Mouse (Mus musculus) forebrain, embryonic 13.5 days (tissue): ENCODE measurements around the gene Zdhhc3. TPM values are rescaled to one million over a fixed set of nuclear protein-coding genes. Genes with fewer than 3 reads are reported as not detected.

ENCODE experiments used
- ATAC-seq: fragments of 200-750 bp; cut with Nextera tagmentation; 2 replicates; pipeline ENCODE4 v1.8.0; 2017
- H3K27ac ChIP-seq: fragments of 300-500 bp; sonication (generic); 2 replicates; pipeline ENCODE4 v1.5.1; 2015; ENCODE audit warnings: inconsistent platforms, mild to moderate bottlenecking, moderate library complexity
- H3K27me3 ChIP-seq: fragments of 300-500 bp; sonication (generic); 2 replicates; pipeline ENCODE4 v1.6.1; 2015; ENCODE audit warnings: mild to moderate bottlenecking, inconsistent platforms
- H3K36me3 ChIP-seq: fragments of 300-500 bp; sonication (generic); 2 replicates; pipeline ENCODE4 v1.6.1; 2015; ENCODE audit warnings: mild to moderate bottlenecking, inconsistent platforms; ENCODE audit not compliant: poor library complexity, severe bottlenecking
- H3K4me1 ChIP-seq: fragments of 300-500 bp; sonication (generic); 2 replicates; pipeline ENCODE4 v1.6.1; 2015; ENCODE audit warnings: inconsistent platforms
- H3K4me2 ChIP-seq: fragments of 300-500 bp; sonication (generic); 2 replicates; pipeline ENCODE4 v1.6.1; 2015; ENCODE audit warnings: inconsistent platforms, mild to moderate bottlenecking, moderate library complexity
- H3K4me3 ChIP-seq: fragments of 300-500 bp; sonication (generic); 2 replicates; pipeline ENCODE4 v1.5.1; 2015; ENCODE audit warnings: mild to moderate bottlenecking, inconsistent platforms
- H3K9ac ChIP-seq: fragments of 300-500 bp; sonication (generic); 2 replicates; pipeline ENCODE4 v1.6.1; 2015; ENCODE audit warnings: mild to moderate bottlenecking, inconsistent platforms
- H3K9me3 ChIP-seq: fragments of 300-500 bp; sonication (generic); replicated peaks from 2 replicates; pipeline ENCODE4 v1.6.1; 2016; ENCODE audit warnings: inconsistent platforms
- WGBS: fragments of 180-500 bp; shearing (Covaris S2); methylation state at CpG from one replicate; pipeline ENCODE4 v1.1.7; 2015; 5-methylcytosine and 5-hydroxymethylcytosine counted together
- polyA plus RNA-seq: library from polyadenylated mRNA; unstranded; fragments of >200 nt; fragmentation: Nextera tagmentation; extraction: Ambion mirVana; gene quantifications from 2 replicates; pipeline ENCODE4 v1.2.1, GENCODE M21; 2015

The Zdhhc3 gene
- polyA plus RNA-seq, result 66.8 and 80.7 TPM in 2 replicates

DNA sequence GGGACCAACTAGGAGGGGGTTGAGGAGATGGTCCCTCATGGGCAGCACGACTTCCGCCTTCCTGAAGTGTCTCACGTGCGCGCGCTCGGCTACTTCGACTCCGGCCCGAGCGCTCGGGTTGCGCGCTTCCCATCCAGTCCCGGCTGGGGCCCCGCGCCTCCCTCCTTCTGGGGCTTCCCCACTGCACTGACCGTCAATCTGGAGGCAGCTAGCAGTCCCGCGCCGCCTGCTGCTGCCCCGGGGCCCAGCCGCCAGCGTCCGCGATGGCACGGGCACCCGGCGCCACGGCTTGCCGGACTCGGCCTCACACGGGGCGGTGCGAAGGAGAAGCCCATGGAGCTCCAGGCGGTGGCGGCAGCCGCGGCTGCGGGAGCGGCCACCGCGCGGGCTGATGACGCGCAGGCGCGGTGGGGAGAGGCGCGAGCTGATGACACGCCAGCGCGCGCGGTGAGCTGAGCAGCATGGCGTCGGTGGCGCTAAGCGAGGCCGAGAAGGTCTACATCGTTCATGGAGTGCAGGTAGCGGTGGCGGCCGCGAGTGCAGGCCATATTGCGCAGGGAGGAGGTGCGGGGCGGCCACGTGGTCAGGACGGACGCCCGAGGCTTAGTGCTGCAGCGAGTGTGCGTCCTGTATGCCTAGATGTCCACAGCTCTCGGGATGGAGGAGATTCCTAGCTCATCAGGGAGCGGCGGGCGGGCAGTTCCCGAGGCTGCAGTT lies at the start of gene Zdhhc3, which contains the start of gene Exosc7:
TSS of gene Zdhhc3 (minus strand) at position 401 of the 717 bp plus-strand sequence.
TSS of gene Exosc7 (plus strand) at position 411 of the 717 bp plus-strand sequence.
- ATAC-seq, result peak; percentile 96
- Histone ChIP-seq H3K4me1 (peaks cover 23% of the 10 kb centered on the region), H3K27ac (peak within 1 kb of the TSS; percentile 93), H3K27me3 (no peaks in the 10 kb centered on the region), H3K4me3 (peak within 1 kb of the TSS; percentile 89), H3K9ac (peak within 1 kb of the TSS; percentile 94), H3K4me2 (peak within 1 kb of the TSS; percentile 80), H3K36me3 (0 out of 2 replicates have a peak, but pooled peaks cover 3% of the 10 kb centered on the region), H3K9me3 (no peaks in the 10 kb centered on the region)
- under 1% methylated on average over 78 of the region's 79 CpGs for WGBS

DNA sequence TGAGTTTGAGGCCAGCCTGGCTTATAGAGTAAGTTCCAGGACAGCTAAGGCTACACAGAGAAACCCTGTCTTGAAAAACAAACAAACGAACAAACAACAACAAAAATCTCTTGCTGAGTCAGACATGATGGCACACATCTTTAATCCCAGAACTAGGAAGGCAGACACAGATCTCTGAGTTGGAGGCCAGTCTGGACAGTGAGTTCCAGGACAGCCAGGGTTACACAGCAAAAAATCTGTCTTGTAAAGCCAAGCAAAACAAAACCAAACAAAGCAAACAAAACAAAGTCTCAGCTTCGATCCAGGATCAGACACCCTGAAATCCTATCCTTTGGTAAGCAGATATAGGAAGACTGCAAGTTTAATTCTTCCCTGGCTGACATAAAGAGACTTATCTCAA lies 48.8 kb upstream of the Zdhhc3 start:
- WGBS, result 73% methylated on average over 2 of the region's 2 CpGs
- ATAC-seq, result no peak
- 0 out of 2 replicates have a peak, but pooled peaks cover 3% of the 10 kb centered on the region for H3K4me1 ChIP-seq

DNA sequence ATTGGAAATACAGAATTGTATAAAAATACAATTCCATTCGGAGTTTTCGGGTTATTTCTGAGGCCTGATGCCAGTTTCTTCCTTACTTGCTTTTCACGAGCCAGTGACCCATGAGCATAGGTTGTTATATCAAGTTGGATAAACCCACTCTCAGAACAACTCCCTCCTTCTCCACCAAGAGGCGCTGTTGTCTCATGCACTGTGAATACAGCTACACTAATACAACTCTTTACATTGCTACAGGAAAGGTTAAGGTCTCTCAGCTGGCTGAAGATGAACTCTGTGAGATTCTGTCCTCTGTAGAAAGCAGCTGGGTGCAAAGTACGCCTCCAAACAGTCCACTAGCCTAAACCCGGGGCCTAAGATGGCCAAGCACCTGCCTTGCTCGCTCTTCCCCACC lies 46.3 kb upstream of the Zdhhc3 start:
- no peak for ATAC-seq

More for the DNA sequence above, 48.8 kb upstream of the Zdhhc3 start:
- Histone ChIP-seq H3K9ac (no peak overlapping the region), H3K27ac (no peak overlapping the region), H3K9me3 (no peaks in the 10 kb centered on the region), H3K27me3 (no peaks in the 10 kb centered on the region), H3K4me3 (no peak overlapping the region), H3K4me2 (no peak overlapping the region), H3K36me3 (no peaks in the 10 kb centered on the region)

DNA sequence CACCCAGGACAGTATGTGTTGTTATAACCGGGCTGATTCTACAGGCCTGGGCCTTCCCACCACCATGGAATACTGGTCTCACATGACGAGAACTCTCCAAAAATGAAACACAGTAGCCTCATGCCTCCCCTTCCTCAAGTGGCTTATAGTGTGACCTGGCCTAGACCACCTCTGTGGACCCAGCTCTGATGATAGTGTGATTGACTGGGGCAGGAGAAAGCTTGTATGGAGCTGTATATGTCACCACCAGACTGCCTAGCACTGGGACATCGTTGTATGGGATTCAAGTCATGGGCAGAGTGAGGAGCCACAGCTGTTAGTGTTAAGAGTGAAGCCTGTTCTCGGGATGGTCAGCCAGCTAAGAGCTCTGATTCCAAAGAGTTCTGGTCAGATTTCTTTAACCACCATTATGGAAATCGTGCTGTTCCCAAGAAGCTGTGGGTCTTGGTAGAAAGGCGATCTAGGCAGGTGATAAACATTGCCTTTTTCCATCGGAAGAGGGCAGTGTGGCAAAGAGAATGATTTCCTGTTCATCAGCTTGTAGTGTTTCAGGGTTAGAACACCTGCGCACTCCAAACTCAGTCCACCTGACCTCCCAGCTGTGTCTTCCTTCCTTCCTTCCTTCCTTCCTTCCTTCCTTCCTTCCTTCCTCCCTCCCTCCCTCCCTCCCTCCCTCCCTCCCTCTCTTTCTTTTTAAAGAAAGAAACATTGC lies 45.3 kb upstream of the Zdhhc3 start:
- no peaks in the 10 kb centered on the region for H3K27me3 ChIP-seq
- no peaks in the 10 kb centered on the region for H3K9me3 ChIP-seq
- no peak overlapping the region for H3K27ac ChIP-seq
- 56% methylated on average over 8 of the region's 8 CpGs for WGBS
- no peak overlapping the region for H3K4me2 ChIP-seq
- no peaks in the 10 kb centered on the region for H3K36me3 ChIP-seq
- H3K4me1 ChIP-seq, result 0 out of 2 replicates have a peak, but pooled peaks cover 4% of the 10 kb centered on the region
- no peak overlapping the region for H3K4me3 ChIP-seq
- ATAC-seq, result no peak
- H3K9ac ChIP-seq, result no peak overlapping the region

More for the DNA sequence above, 46.3 kb upstream of the Zdhhc3 start:
- Histone ChIP-seq H3K36me3 (no peaks in the 10 kb centered on the region), H3K4me3 (no peak overlapping the region), H3K27ac (no peak overlapping the region), H3K27me3 (no peaks in the 10 kb centered on the region), H3K4me2 (no peak overlapping the region), H3K9ac (no peak overlapping the region), H3K9me3 (no peaks in the 10 kb centered on the region), H3K4me1 (0 out of 2 replicates have a peak, but pooled peaks cover 4% of the 10 kb centered on the region)
- WGBS, result 56% methylated on average over 7 of the region's 7 CpGs

DNA sequence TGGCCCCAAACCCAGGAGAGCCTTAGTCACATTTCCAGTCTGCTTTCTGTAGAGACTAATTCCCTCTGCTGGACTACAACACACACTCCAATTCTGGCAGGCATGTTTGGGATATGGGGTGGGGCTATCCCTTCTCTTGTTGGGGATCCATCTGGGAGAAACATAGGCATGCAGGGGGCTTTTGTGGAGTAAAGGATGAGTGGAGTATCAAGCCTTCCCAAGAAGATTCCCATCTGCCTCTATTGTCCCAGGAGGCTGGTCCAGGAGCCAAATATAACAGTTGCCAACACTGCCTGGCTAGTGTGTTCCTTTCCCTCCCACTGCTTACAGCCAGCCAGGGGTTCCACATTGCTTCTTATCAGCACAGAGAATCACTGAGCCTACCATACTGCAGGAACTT lies 44.7 kb upstream of the Zdhhc3 start:
- Histone ChIP-seq H3K9me3 (no peaks in the 10 kb centered on the region), H3K4me3 (no peak overlapping the region), H3K36me3 (no peaks in the 10 kb centered on the region), H3K4me2 (no peak overlapping the region), H3K27ac (no peak overlapping the region), H3K9ac (no peak overlapping the region), H3K4me1 (0 out of 2 replicates have a peak, but pooled peaks cover 4% of the 10 kb centered on the region), H3K27me3 (no peaks in the 10 kb centered on the region)
- 0 out of 2 replicates have a peak, but pooled peaks have one; percentile 9 for ATAC-seq

DNA sequence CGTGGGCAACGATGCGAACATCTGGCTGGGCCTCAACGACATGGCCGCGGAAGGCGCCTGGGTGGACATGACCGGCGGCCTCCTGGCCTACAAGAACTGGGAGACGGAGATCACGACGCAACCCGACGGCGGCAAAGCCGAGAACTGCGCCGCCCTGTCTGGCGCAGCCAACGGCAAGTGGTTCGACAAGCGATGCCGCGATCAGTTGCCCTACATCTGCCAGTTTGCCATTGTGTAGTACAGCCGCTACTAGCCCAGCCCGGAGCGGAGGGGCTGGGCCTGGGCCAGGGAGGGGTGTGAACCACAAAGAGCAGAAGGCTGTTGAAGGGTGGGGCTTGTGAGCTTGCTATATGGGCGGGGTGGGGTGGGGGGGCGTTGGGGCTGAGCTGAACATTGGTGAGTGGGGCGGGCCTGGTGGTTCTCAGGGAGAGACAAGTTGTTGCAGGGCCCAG lies 43.9 kb upstream of the Zdhhc3 start:
- Histone ChIP-seq H3K27ac (no peak overlapping the region), H3K9ac (0 out of 2 replicates have a peak overlapping the region, but pooled peaks have one; percentile 30), H3K27me3 (no peaks in the 10 kb centered on the region), H3K4me3 (peak overlapping the region; percentile 18), H3K4me2 (peak overlapping the region; percentile 50), H3K36me3 (no peaks in the 10 kb centered on the region), H3K9me3 (no peaks in the 10 kb centered on the region), H3K4me1 (0 out of 2 replicates have a peak, but pooled peaks cover 4% of the 10 kb centered on the region)
- 35% methylated on average over 30 of the region's 30 CpGs for WGBS
- peak; percentile 83 for ATAC-seq

DNA sequence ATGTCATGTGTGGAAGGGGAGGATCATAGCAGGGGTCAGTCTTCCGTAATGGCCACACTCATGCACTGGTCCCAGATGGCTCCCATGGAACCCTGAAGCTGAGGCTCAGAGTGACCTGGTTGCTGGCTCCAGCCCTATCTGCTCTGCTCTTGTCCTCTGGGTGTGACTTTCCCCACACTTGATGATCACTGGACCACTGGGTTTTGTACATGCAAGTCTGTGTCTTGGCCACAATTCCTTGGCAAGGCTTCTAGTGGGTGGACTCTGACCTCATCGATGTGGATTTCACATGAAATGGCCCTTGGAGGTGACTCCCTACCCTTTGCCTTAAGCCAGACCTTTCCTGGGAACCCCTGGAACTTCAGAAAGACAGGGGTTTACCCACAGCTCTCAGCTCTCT lies 40.1 kb upstream of the Zdhhc3 start:
- H3K4me2 ChIP-seq, result no peak overlapping the region
- no peaks in the 10 kb centered on the region for H3K36me3 ChIP-seq
- no peaks in the 10 kb centered on the region for H3K9me3 ChIP-seq
- no peaks in the 10 kb centered on the region for H3K27me3 ChIP-seq
- H3K9ac ChIP-seq, result no peak overlapping the region
- 79% methylated on average over 2 of the region's 2 CpGs for WGBS
- ATAC-seq, result no peak
- no peak overlapping the region for H3K27ac ChIP-seq
- 0 out of 2 replicates have a peak, but pooled peaks cover 4% of the 10 kb centered on the region for H3K4me1 ChIP-seq
- no peak overlapping the region for H3K4me3 ChIP-seq

DNA sequence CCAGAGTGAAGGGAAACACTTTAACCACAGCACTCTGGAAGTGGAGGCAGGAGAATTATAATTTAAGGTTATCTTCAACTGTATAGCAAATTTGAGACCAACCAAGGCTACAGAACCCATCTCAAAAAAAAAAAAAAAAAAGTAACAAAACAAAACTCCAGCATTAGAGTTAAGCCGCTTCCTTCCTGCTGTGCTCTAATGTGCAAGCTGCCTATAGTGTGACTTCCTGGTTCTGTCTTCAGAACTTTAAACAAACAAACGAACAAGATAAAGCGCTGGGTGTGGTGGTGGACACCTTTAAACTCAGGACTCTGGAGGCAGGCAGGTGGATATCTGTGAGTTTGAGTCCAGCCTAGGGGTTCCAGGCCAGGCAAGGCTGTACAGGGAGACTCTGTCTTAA lies 39.0 kb upstream of the Zdhhc3 start:
- H3K9me3 ChIP-seq, result no peaks in the 10 kb centered on the region
- 0 out of 2 replicates have a peak, but pooled peaks cover 4% of the 10 kb centered on the region for H3K4me1 ChIP-seq
- H3K4me3 ChIP-seq, result no peak overlapping the region
- ATAC-seq, result no peak
- H3K9ac ChIP-seq, result no peak overlapping the region
- no peaks in the 10 kb centered on the region for H3K36me3 ChIP-seq
- H3K27ac ChIP-seq, result no peak overlapping the region
- no peaks in the 10 kb centered on the region for H3K27me3 ChIP-seq
- H3K4me2 ChIP-seq, result no peak overlapping the region
- 80% methylated on average over 3 of the region's 3 CpGs for WGBS

DNA sequence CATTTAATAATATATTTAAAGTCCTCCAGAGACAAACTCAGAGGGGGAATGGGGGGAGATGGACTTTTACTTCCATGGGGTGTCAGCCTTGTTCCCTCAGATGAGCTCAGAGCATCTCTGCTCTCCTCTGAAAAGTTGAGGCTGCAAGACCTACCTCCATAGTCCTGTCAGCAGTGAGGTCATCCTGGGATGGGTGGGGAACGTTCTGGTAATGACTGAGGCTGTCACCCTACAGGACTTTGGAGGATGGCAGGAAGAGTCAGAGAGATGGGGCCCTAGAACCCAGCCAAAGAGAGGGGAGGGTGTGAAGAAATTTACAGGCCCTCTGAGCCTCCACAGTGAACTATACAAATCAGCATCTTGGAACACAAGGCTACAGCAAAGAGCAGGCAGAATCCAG lies 38.6 kb upstream of the Zdhhc3 start:
- ATAC-seq, result no peak
- no peak overlapping the region for H3K27ac ChIP-seq
- H3K4me3 ChIP-seq, result no peak overlapping the region
- H3K36me3 ChIP-seq, result no peaks in the 10 kb centered on the region
- 50% methylated on average over 1 of the region's 1 CpGs for WGBS
- no peaks in the 10 kb centered on the region for H3K4me1 ChIP-seq
- no peak overlapping the region for H3K9ac ChIP-seq
- H3K27me3 ChIP-seq, result no peaks in the 10 kb centered on the region
- H3K9me3 ChIP-seq, result no peaks in the 10 kb centered on the region
- no peak overlapping the region for H3K4me2 ChIP-seq

DNA sequence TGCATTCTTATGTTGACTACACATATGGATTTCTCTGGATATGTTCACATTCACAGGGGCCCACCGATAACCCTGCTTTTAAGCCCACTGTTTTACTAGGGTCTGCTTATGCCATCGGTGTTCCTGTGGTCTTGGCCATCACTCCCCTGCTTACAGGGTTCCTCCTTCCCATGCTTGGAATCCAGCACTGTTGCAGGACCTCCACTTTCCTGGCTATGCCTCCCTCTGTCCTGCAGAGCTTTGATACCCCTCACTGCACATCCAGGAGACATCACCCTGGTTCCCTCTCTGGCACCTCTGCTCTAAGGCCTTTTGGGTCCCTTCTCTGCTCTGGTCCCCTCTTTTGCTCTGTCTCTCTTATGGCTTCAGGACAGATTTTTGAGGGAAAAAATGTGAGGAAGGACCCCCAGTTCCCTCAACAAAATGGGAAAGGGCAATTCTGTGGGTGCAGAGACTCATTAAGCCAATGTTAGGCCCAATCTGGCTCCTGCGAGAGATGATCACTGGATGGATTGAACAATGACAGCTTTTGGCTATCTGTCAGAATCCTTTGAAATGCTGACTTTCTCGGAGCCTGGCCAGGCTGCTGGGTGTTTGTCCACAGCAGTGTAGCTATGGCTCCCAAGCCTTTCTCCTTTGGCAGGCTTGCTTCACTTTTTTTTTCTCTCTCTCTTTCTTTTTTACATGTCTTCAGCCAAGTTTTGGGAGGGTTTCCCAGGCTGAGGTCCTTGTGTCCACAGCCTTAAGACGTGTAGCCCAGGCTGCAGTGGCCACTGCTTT lies 37.4 kb upstream of the Zdhhc3 start, which contains the start of gene Clec3b:
TSS of gene Clec3b (plus strand) at position 706 of the 780 bp plus-strand sequence.
- Histone ChIP-seq H3K27ac (no peak within 1 kb of the TSS), H3K4me2 (no peak within 1 kb of the TSS), H3K4me1 (no peaks in the 10 kb centered on the region), H3K9me3 (no peaks in the 10 kb centered on the region), H3K36me3 (no peaks in the 10 kb centered on the region), H3K9ac (no peak within 1 kb of the TSS), H3K27me3 (no peaks in the 10 kb centered on the region), H3K4me3 (no peak within 1 kb of the TSS)
- WGBS, result 87% methylated on average over 5 of the region's 5 CpGs
- ATAC-seq, result no peak

DNA sequence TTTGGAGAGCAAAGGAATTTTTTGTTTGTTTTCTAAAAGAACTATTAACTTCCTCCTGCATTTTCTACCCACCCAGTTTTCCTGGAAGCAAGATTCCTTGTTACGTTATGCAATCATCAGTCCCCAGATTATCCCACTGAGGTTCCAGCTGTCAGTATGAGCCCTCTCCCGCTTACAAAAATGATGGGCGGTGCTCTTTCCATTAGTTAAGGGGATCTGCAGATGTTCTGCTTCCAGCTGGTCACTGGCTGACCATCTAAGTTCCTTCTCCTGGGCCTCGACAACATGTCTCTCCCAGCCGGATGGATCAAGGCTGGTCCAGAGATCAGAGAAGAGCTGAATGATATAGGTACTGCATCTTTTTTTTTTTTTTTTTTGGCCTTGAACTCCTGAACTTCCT lies 35.4 kb upstream of the Zdhhc3 start:
- ATAC-seq, result no peak
- Histone ChIP-seq H3K27ac (no peak overlapping the region), H3K4me3 (no peak overlapping the region), H3K27me3 (no peaks in the 10 kb centered on the region), H3K4me1 (no peaks in the 10 kb centered on the region), H3K4me2 (no peak overlapping the region), H3K9me3 (no peaks in the 10 kb centered on the region), H3K36me3 (peaks cover 10% of the 10 kb centered on the region), H3K9ac (no peak overlapping the region)
- 86% methylated on average over 5 of the region's 5 CpGs for WGBS
